Mouse (Mus musculus) stomach, embryonic 14.5 days (tissue): ENCODE measurements around the gene Ppip5k1. TPM values are rescaled to one million over a fixed set of nuclear protein-coding genes. Genes with fewer than 3 reads are reported as not detected.

ENCODE experiments used
- ATAC-seq: fragments of 200-750 bp; cut with Nextera tagmentation; 2 replicates; pipeline ENCODE4 v1.8.0; 2017; ENCODE audit warnings: low read depth, moderate TSS enrichment; ENCODE audit not compliant: insufficient number of reproducible peaks, insufficient read depth, low FRiP score
- H3K27ac ChIP-seq: fragments of 300-500 bp; sonication (generic); 2 replicates; pipeline ENCODE4 v1.5.1; 2014; ENCODE audit warnings: mild to moderate bottlenecking, low read length, moderate library complexity, mixed read lengths
- H3K27me3 ChIP-seq: fragments of 300-500 bp; sonication (generic); 2 replicates; pipeline ENCODE4 v1.6.1; 2014; ENCODE audit warnings: low read length, control low read depth, mixed read lengths; ENCODE audit not compliant: control insufficient read depth, insufficient read depth
- H3K36me3 ChIP-seq: fragments of 300-500 bp; sonication (generic); 2 replicates; pipeline ENCODE4 v1.6.1; 2014; ENCODE audit warnings: mild to moderate bottlenecking, control low read depth, low read length, moderate library complexity, mixed read lengths; ENCODE audit not compliant: control insufficient read depth, insufficient read depth
- H3K4me1 ChIP-seq: fragments of 300-500 bp; sonication (generic); 2 replicates; pipeline ENCODE4 v1.6.1; 2014; ENCODE audit warnings: low read length, control low read depth, mixed read lengths; ENCODE audit not compliant: control insufficient read depth, insufficient read depth
- H3K4me2 ChIP-seq: fragments of 300-500 bp; sonication (generic); replicated peaks from 2 replicates; pipeline ENCODE4 v1.6.1; 2014; ENCODE audit warnings: low read depth, low read length, control low read depth
- H3K4me3 ChIP-seq: fragments of 300-500 bp; sonication (generic); 2 replicates; pipeline ENCODE4 v1.5.1; 2014; ENCODE audit warnings: low read depth, low read length, control low read depth
- H3K9ac ChIP-seq: fragments of 300-500 bp; sonication (generic); replicated peaks from 2 replicates; pipeline ENCODE4 v1.6.1; 2014; ENCODE audit warnings: low read depth, mild to moderate bottlenecking, control low read depth, low read length, moderate library complexity, mixed read lengths
- H3K9me3 ChIP-seq: fragments of 300-500 bp; sonication (generic); 2 replicates; pipeline ENCODE4 v1.6.1; 2016; ENCODE audit warnings: low read depth, low read length, control low read depth; ENCODE audit not compliant: control insufficient read depth
- WGBS: fragments of 180-500 bp; shearing (Covaris S2); extraction: QIAGEN DNeasy Blood & Tissue Kit; methylation state at CpG from one replicate; pipeline ENCODE4 v1.1.7; 2014; 5-methylcytosine and 5-hydroxymethylcytosine counted together
- polyA plus RNA-seq: library from polyadenylated mRNA; unstranded; fragments of >200 nt; fragmentation: Nextera tagmentation; extraction: Ambion mirVana; gene quantifications from 2 replicates; pipeline ENCODE4 v1.2.1, GENCODE M21; 2014

The Ppip5k1 gene
- polyA plus RNA-seq, 1 experiment from 2014 or later: 15.4 TPM

- H3K27ac ChIP-seq: no peak overlapping the region
- H3K36me3 ChIP-seq: no peaks in the 10 kb centered on the region
- H3K27me3 ChIP-seq: no peaks in the 10 kb centered on the region
- ATAC-seq: no peak
- no peak overlapping the region for H3K4me3 ChIP-seq
- H3K4me2 ChIP-seq: no peak overlapping the region
- H3K9me3 ChIP-seq: no peaks in the 10 kb centered on the region
- H3K9ac ChIP-seq: no peak overlapping the region
- H3K4me1 ChIP-seq: no peaks in the 10 kb centered on the region
- WGBS: 83% methylated on average over 10 of the region's 10 CpGs
These were observed 31.3 kb downstream of the Ppip5k1 start for GRCm38 (mm10) chr2:121323693-121324470.

- WGBS: 89% methylated on average over 10 of the region's 10 CpGs
- Histone ChIP-seq H3K36me3 (no peaks in the 10 kb centered on the region), H3K4me2 (no peak overlapping the region), H3K4me1 (no peaks in the 10 kb centered on the region), H3K27me3 (no peaks in the 10 kb centered on the region), H3K27ac (no peak overlapping the region), H3K9ac (no peak overlapping the region), H3K4me3 (no peak overlapping the region), H3K9me3 (no peaks in the 10 kb centered on the region)
- ATAC-seq: no peak
These were observed 32.2 kb downstream of the Ppip5k1 start for GRCm38 (mm10) chr2:121323041-121323440.

GRCm38 (mm10) chr2:121316278-121316677 is 38.9 kb downstream of the Ppip5k1 start:
- no peak overlapping the region for H3K27ac ChIP-seq
- no peaks in the 10 kb centered on the region for H3K36me3 ChIP-seq
- no peak overlapping the region for H3K9ac ChIP-seq
- H3K4me1 ChIP-seq: no peaks in the 10 kb centered on the region
- H3K9me3 ChIP-seq: no peaks in the 10 kb centered on the region
- no peaks in the 10 kb centered on the region for H3K27me3 ChIP-seq
- ATAC-seq: no peak
- H3K4me2 ChIP-seq: no peak overlapping the region
- no peak overlapping the region for H3K4me3 ChIP-seq
- WGBS: 72% methylated on average over 8 of the region's 8 CpGs

GRCm38 (mm10) chr2:121308997-121309416 is 46.2 kb downstream of the Ppip5k1 start:
- Histone ChIP-seq H3K9me3 (no peaks in the 10 kb centered on the region), H3K36me3 (peaks cover 14% of the 10 kb centered on the region; the same call in 1 of the 2 replicates), H3K4me3 (no peak overlapping the region), H3K27me3 (no peaks in the 10 kb centered on the region), H3K27ac (peak overlapping the region; percentile 13; the same call in 1 of the 2 replicates), H3K4me1 (0 out of 2 replicates have a peak, but pooled peaks cover 3% of the 10 kb centered on the region), H3K9ac (no peak overlapping the region), H3K4me2 (peak overlapping the region; percentile 28; the same call in 1 of the 2 replicates)
- WGBS: 16% methylated on average over 5 of the region's 5 CpGs
- peak; percentile 38; the same call in 1 of the 2 replicates for ATAC-seq

- Histone ChIP-seq H3K4me2 (no peak overlapping the region), H3K9me3 (no peaks in the 10 kb centered on the region), H3K27ac (no peak overlapping the region), H3K27me3 (no peaks in the 10 kb centered on the region), H3K36me3 (peaks cover 25% of the 10 kb centered on the region; the same call in 1 of the 2 replicates), H3K4me3 (no peak overlapping the region), H3K4me1 (peaks cover 20% of the 10 kb centered on the region), H3K9ac (no peak overlapping the region)
- ATAC-seq: no peak
- WGBS: 78% methylated on average over 10 of the region's 10 CpGs
These were observed 55.2 kb downstream of the Ppip5k1 start for GRCm38 (mm10) chr2:121300036-121300435.

GRCm38 (mm10) chr2:121299471-121299870 is 55.7 kb downstream of the Ppip5k1 start:
- Histone ChIP-seq H3K9me3 (no peaks in the 10 kb centered on the region), H3K36me3 (peaks cover 22% of the 10 kb centered on the region; the same call in 1 of the 2 replicates), H3K27ac (no peak overlapping the region), H3K9ac (no peak overlapping the region), H3K4me3 (no peak overlapping the region), H3K27me3 (no peaks in the 10 kb centered on the region), H3K4me1 (peaks cover 25% of the 10 kb centered on the region), H3K4me2 (no peak overlapping the region)
- ATAC-seq: no peak
- WGBS: 79% methylated on average over 17 of the region's 17 CpGs

- Histone ChIP-seq H3K9ac (no peak overlapping the region), H3K4me2 (no peak overlapping the region), H3K4me3 (no peak overlapping the region), H3K4me1 (peaks cover 34% of the 10 kb centered on the region), H3K27me3 (no peaks in the 10 kb centered on the region), H3K9me3 (no peaks in the 10 kb centered on the region), H3K27ac (no peak overlapping the region), H3K36me3 (peaks cover 10% of the 10 kb centered on the region; the same call in 1 of the 2 replicates)
- WGBS: 13% methylated on average over 8 of the region's 8 CpGs
- no peak; the same call in 1 of the 2 replicates for ATAC-seq
These were observed 57.1 kb downstream of the Ppip5k1 start for GRCm38 (mm10) chr2:121298131-121298530.

- WGBS: 19% methylated on average over 9 of the region's 9 CpGs
- H3K4me1 ChIP-seq: peaks cover 34% of the 10 kb centered on the region
- H3K9ac ChIP-seq: no peak overlapping the region
- H3K27me3 ChIP-seq: no peaks in the 10 kb centered on the region
- peaks cover 8% of the 10 kb centered on the region; the same call in 1 of the 2 replicates for H3K36me3 ChIP-seq
- no peak overlapping the region for H3K4me2 ChIP-seq
- no peak for ATAC-seq
- H3K9me3 ChIP-seq: no peaks in the 10 kb centered on the region
- H3K4me3 ChIP-seq: no peak overlapping the region
- H3K27ac ChIP-seq: no peak overlapping the region
These were observed 57.5 kb downstream of the Ppip5k1 start for GRCm38 (mm10) chr2:121297701-121298100.
